Comparison of ENCODE assay signal across 12 mouse cellular contexts in genomic region chr7:96400411-96400810, GRCm38 (mm10).
DNase-seq lines count a peak whose midpoint lies in the region; ATAC-seq and TF ChIP-seq lines count a peak whose summit lies in the region.
"Had no signal": no experiment of that assay in that cellular context is flagged by ENCODE, and none has a peak within 500 bp of the region (broad histone marks: within the 10 kb centered on the region; RNA-seq: fewer than 3 reads in every experiment).

No protein-coding gene starts in this region.

- no peak overlapping the region for H3K4me2 ChIP-seq in forebrain, embryonic 16.5 days (ENCODE audit: low read length)
- H3K4me2 ChIP-seq: embryonic facial prominence, embryonic 13.5 days; heart, embryonic 15.5 days had no signal

- no peak overlapping the region for H3K4me3 ChIP-seq in kidney, adult 2 months (ENCODE audit: insufficient read depth, low read depth, low read length)
- no peak overlapping the region for H3K4me3 ChIP-seq in forebrain, embryonic 16.5 days (replicated peaks; ENCODE audit: low read length)
- no peak overlapping the region for H3K4me3 ChIP-seq in thymus, adult 2 months (ENCODE audit: control insufficient read depth, insufficient read depth, low read length)
- H3K4me3 ChIP-seq: embryonic facial prominence, embryonic 13.5 days; heart, embryonic 15.5 days had no signal

- no peak overlapping the region for H3K27ac ChIP-seq in kidney, adult 2 months (ENCODE audit: insufficient read depth, low read depth, low read length)
- H3K27ac ChIP-seq in forebrain, embryonic 16.5 days (ENCODE audit: low read length), result no peak overlapping the region
- no peak overlapping the region for H3K27ac ChIP-seq in thymus, adult 2 months (ENCODE audit: control insufficient read depth, insufficient read depth, low read length)
- H3K27ac ChIP-seq: embryonic facial prominence, embryonic 13.5 days; heart, embryonic 15.5 days had no signal

- ATAC-seq in forebrain, embryonic 16.5 days, result peak; percentile 65

- 35% methylated on average over 11 of the region's 11 CpGs for WGBS in kidney, adult 2 months
- 20% methylated on average over 11 of the region's 11 CpGs for WGBS in forebrain, embryonic 16.5 days
- 87% methylated on average over 11 of the region's 11 CpGs for WGBS in thymus, adult 2 months

- TF ChIP-seq POLR2A in kidney, adult 2 months (IDR thresholded peaks at IDR 0.05; ENCODE audit: low read depth, low read length), result no peak
- TF ChIP-seq POLR2A in thymus, adult 2 months (IDR thresholded peaks at IDR 0.05; ENCODE audit: control insufficient read depth, extremely low read depth, insufficient read depth, low read length, poor library complexity), result no peak

- no peaks in the 10 kb centered on the region for H3K4me1 ChIP-seq in kidney, adult 2 months (ENCODE audit: control insufficient read depth, insufficient read depth, low read length)
- H3K4me1 ChIP-seq in forebrain, embryonic 16.5 days (replicated peaks; ENCODE audit: control insufficient read depth, insufficient read depth, low read length), result peaks cover 12% of the 10 kb centered on the region
- no peaks in the 10 kb centered on the region for H3K4me1 ChIP-seq in thymus, adult 2 months (replicated peaks; ENCODE audit: control insufficient read depth, insufficient read depth, low read length)
- H3K4me1 ChIP-seq: embryonic facial prominence, embryonic 13.5 days had no signal

- no peak overlapping the region for H3K9ac ChIP-seq in forebrain, embryonic 16.5 days (replicated peaks; ENCODE audit: low read depth, low read length)
- H3K9ac ChIP-seq: embryonic facial prominence, embryonic 13.5 days; heart, embryonic 15.5 days had no signal

- H3K9me3 ChIP-seq in forebrain, embryonic 16.5 days (ENCODE audit: control insufficient read depth, low read length), result no peaks in the 10 kb centered on the region
- H3K9me3 ChIP-seq: embryonic facial prominence, embryonic 13.5 days; heart, embryonic 15.5 days had no signal

- peak; percentile 39 for DNase-seq in kidney, adult 2 months
- no peak for DNase-seq in kidney, postnatal 10 days
- peak; percentile 47 for DNase-seq in embryo, embryonic 10.5 days (ENCODE audit: low spot score)
- DNase-seq in layer of hippocampus, adult 9-11 months, result peak; percentile 60
- DNase-seq in thymus, adult 2 months, result no peak
- DNase-seq in spleen, adult 12 weeks (ENCODE audit: low spot score), result no peak
- no peak for DNase-seq in natural killer cell, adult 2 months (ENCODE audit: low spot score in 2 of 2)
- DNase-seq: adrenal gland, postnatal 36 days had no signal

- TF ChIP-seq CTCF in kidney, adult 2 months (conservative IDR thresholded peaks at IDR 0.05; ENCODE audit: insufficient read depth, insufficient read length, low read depth, low read length), result no peak
- no peak for TF ChIP-seq CTCF in thymus, adult 2 months (IDR thresholded peaks at IDR 0.05; ENCODE audit: borderline replicate concordance, control insufficient read depth, extremely low read depth, insufficient read depth, low read length, poor library complexity)

- no peaks in the 10 kb centered on the region for H3K27me3 ChIP-seq in kidney, adult 2 months (replicated peaks; ENCODE audit: control insufficient read depth, insufficient read depth, low read length)
- no peaks in the 10 kb centered on the region for H3K27me3 ChIP-seq in forebrain, embryonic 16.5 days (replicated peaks; ENCODE audit: control insufficient read depth, insufficient read depth, low read length)
- H3K27me3 ChIP-seq in thymus, adult 2 months (ENCODE audit: control insufficient read depth, insufficient read depth, low read length), result no peaks in the 10 kb centered on the region
- H3K27me3 ChIP-seq: embryonic facial prominence, embryonic 13.5 days had no signal

- H3K36me3 ChIP-seq in kidney, adult 2 months (ENCODE audit: control insufficient read depth, insufficient read depth, low read length), result no peaks in the 10 kb centered on the region
- H3K36me3 ChIP-seq in forebrain, embryonic 16.5 days (ENCODE audit: control insufficient read depth, insufficient read depth), result no peaks in the 10 kb centered on the region
- H3K36me3 ChIP-seq in thymus, adult 2 months (ENCODE audit: control insufficient read depth, insufficient read depth, low read length), result no peaks in the 10 kb centered on the region
- H3K36me3 ChIP-seq: embryonic facial prominence, embryonic 13.5 days; G1E; heart, embryonic 15.5 days had no signal

Comparison
In these comparisons a context has a peak if more than half of its experiments do, and no peak if none do; other contexts are left out.
1. DNase-seq: peak in kidney, adult 2 months (single experiment), embryo, embryonic 10.5 days (single experiment) and layer of hippocampus, adult 9-11 months (single experiment); none in kidney, postnatal 10 days (single experiment), thymus, adult 2 months (single experiment), spleen, adult 12 weeks (single experiment) and natural killer cell, adult 2 months (0 of 2).